Mouse (Mus musculus): ENCODE results near the gene Msmb.

DNA sequence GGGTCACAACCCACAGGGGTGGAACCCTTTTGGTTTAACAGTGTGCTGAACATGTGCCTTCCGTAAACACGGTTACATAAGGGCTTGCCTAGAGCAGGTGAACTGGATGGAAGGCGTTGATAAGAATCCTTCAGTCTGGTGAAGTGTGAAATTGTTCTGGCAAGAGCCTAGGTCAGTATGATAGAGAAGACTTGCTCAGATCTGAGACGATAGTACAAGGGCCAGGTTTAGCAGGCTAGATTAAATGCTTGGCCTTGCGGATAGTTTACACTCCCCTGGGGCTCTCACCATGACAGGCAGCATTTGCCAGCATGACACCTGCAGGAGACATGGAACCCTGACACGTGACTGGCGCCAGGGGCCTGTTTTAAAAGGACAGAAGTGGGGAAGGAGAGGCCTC lies 36.2 kb upstream of the Msmb start:
- TF ChIP-seq CTCF (IDR thresholded peaks at IDR 0.05; ENCODE audit: low read depth) (no peak), EP300 (IDR thresholded peaks at IDR 0.05; ENCODE audit: low read depth) (no peak)

Data from liver, postnatal 0 days (tissue).